Mouse (Mus musculus) liver, embryonic 12.5 days (tissue): ENCODE measurements around the gene Tdrd6. TPM values are rescaled to one million over a fixed set of nuclear protein-coding genes. Genes with fewer than 3 reads are reported as not detected.

Experiments used
- ATAC-seq: fragments of 200-750 bp; cut with Nextera tagmentation; 2 replicates; pipeline ENCODE4 v1.8.0; 2017; ENCODE audit warnings: moderate number of reproducible peaks, mild to moderate bottlenecking, moderate library complexity
- H3K27ac ChIP-seq: fragments of 300-500 bp; sonication (generic); 2 replicates; pipeline ENCODE4 v1.5.1; 2016; ENCODE audit warnings: mild to moderate bottlenecking
- H3K27me3 ChIP-seq: fragments of 300-500 bp; sonication (generic); replicated peaks from 2 replicates; pipeline ENCODE4 v1.6.1; 2016; ENCODE audit warnings: mild to moderate bottlenecking, moderate library complexity
- H3K36me3 ChIP-seq: fragments of 300-500 bp; sonication (generic); 2 replicates; pipeline ENCODE4 v1.6.1; 2016; ENCODE audit warnings: mild to moderate bottlenecking, moderate library complexity
- H3K4me1 ChIP-seq: fragments of 300-500 bp; sonication (generic); 2 replicates; pipeline ENCODE4 v1.6.1; 2016
- H3K4me2 ChIP-seq: fragments of 300-500 bp; sonication (generic); 2 replicates; pipeline ENCODE4 v1.6.1; 2016; ENCODE audit warnings: mild to moderate bottlenecking, moderate library complexity
- H3K4me3 ChIP-seq: fragments of 300-500 bp; sonication (generic); 2 replicates; pipeline ENCODE4 v1.5.1; 2016; ENCODE audit warnings: mild to moderate bottlenecking, moderate library complexity
- H3K9ac ChIP-seq: fragments of 300-500 bp; sonication (generic); 2 replicates; pipeline ENCODE4 v1.6.1; 2016; ENCODE audit warnings: mild to moderate bottlenecking, moderate library complexity
- H3K9me3 ChIP-seq: fragments of 300-500 bp; sonication (generic); replicated peaks from 2 replicates; pipeline ENCODE4 v1.6.1; 2016; ENCODE audit warnings: mild to moderate bottlenecking, moderate library complexity
- WGBS: fragments of 180-500 bp; shearing (Covaris S2); methylation state at CpG from one replicate; pipeline ENCODE4 v1.1.7; 2016; ENCODE audit not compliant: insufficient replicate concordance; 5-methylcytosine and 5-hydroxymethylcytosine counted together
- polyA plus RNA-seq: library from polyadenylated mRNA; unstranded; fragments of >200 nt; fragmentation: Nextera tagmentation; extraction: Ambion mirVana; gene quantifications from 2 replicates; pipeline ENCODE4 v1.2.1, GENCODE M21; 2016

Tdrd6 gene
- polyA plus RNA-seq, 1 experiment from 2014 or later, result not detected

DNA sequence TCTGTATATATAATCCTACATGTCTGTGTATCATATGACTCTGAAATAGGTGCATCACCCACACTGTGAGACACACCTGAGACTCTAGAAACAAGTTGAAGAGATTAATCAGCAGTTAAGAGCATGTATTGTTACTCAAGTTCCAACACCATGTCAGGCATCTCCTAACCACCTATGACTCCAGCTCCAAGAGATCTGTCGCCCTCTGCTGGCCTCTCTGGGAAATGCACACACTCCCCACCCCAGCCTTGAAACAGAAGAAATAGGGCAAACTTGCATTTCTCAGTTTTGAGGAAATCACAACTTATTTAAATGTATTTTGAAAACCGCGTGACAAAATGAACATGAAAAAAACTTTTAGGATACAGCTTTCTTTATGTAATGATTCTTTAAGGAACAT is 23.4 kb downstream of the Tdrd6 start:
- H3K27me3 ChIP-seq, result no peaks in the 10 kb centered on the region
- no peaks in the 10 kb centered on the region for H3K36me3 ChIP-seq
- ATAC-seq, result no peak
- no peak overlapping the region for H3K4me3 ChIP-seq
- no peaks in the 10 kb centered on the region for H3K9me3 ChIP-seq
- no peak overlapping the region for H3K9ac ChIP-seq
- H3K4me2 ChIP-seq, result no peak overlapping the region
- no peak overlapping the region for H3K27ac ChIP-seq
- no peaks in the 10 kb centered on the region for H3K4me1 ChIP-seq
- WGBS, result 2% methylated on average over 3 of the region's 3 CpGs

DNA sequence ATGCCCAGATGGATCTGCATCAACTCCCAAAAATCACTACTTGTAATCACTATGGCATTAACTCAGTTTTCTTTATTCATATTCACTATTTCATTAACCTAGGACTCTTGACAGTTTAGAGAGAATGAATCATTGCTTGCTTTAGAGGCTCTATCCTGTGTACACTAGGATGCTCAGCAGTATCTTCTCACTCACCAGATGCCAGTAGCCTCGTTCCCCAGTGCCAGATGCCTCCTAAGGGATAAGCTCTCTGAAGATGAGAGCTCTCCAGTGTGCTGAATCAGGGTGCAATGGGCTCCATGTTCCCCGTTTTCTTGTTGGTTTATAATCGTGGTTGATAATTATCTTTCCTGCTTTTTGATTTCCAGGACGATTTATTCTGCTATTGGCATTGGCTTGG is 31.4 kb downstream of the Tdrd6 start:
- H3K4me3 ChIP-seq, result no peak overlapping the region
- no peaks in the 10 kb centered on the region for H3K9me3 ChIP-seq
- H3K27me3 ChIP-seq, result no peaks in the 10 kb centered on the region
- H3K36me3 ChIP-seq, result no peaks in the 10 kb centered on the region
- no peaks in the 10 kb centered on the region for H3K4me1 ChIP-seq
- ATAC-seq, result no peak
- WGBS, result 36% methylated on average over 4 of the region's 4 CpGs
- no peak overlapping the region for H3K4me2 ChIP-seq
- no peak overlapping the region for H3K27ac ChIP-seq
- no peak overlapping the region for H3K9ac ChIP-seq

DNA sequence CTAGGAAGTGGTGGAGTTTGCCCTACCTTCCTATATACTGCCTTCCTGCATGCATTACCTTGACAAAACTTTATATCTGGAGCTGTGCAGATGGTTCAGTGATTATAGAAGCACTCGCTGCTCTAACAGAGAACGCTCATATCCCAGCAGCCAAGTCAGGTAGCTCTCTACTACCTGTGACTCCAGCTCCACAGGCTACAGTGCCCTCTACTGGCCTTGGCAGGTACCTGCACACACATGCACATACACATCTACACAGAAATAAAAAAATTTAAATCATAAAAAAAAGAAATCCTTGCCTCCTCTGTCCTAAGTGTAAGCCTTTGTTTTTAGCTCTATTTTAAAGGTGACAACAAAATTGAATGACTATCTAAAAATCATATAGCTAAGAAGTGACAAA is 32.4 kb downstream of the Tdrd6 start:
- ATAC-seq, result no peak
- WGBS, result 81% methylated on average over 2 of the region's 2 CpGs
- H3K27me3 ChIP-seq, result no peaks in the 10 kb centered on the region
- H3K4me3 ChIP-seq, result no peak overlapping the region
- no peaks in the 10 kb centered on the region for H3K4me1 ChIP-seq
- H3K27ac ChIP-seq, result no peak overlapping the region
- no peak overlapping the region for H3K9ac ChIP-seq
- H3K9me3 ChIP-seq, result no peaks in the 10 kb centered on the region
- H3K4me2 ChIP-seq, result no peak overlapping the region
- no peaks in the 10 kb centered on the region for H3K36me3 ChIP-seq

DNA sequence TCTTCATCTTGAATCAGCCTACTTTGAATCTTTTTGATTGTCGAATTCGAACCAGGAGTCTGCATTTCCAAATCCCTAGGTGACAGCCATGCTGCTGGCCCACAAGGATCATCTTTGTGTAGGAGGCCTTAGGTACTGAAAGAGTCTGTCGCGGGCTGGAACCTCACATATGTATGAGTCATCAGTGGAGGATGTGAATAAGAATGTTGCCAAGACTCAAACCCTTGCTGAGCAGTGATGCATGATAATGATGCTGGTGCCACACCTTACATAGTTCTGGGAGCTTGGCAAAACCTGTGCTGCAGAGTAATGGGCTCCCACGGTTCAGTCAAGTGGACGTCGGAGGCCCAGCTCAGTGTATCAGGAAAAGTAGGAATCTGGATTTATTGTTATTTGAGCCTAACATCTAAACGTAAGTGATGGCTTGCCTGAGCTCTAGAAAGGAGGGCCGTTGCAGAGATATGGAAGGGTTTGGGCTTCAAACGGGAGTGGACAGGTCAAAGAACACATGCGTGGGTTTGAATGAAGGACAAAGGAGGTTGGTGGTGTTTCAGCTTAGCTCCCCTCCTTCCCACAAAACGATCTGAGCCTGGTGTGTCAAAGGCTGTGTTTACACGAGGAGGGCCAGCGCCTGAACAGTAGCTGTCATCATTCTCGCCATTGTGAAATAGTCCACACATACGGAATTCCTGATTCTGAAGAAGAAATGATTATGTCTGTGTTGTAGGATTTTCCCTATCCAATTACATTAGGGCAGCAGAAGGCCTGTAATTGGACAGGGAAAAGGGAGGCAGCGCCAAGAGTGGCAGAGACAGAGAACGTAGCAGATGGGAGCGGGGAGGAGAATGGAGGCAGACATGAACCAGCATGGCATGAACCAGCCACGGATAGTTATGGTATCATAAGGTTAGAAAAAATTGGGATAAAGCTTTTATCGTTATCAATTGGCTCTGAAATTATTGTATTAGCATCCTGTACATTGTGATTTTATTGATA is 37.5 kb downstream of the Tdrd6 start:
- H3K27me3 ChIP-seq, result no peaks in the 10 kb centered on the region
- H3K9me3 ChIP-seq, result no peaks in the 10 kb centered on the region
- H3K9ac ChIP-seq, result no peak overlapping the region
- 75% methylated on average over 21 of the region's 21 CpGs for WGBS
- no peak overlapping the region for H3K27ac ChIP-seq
- no peak overlapping the region for H3K4me3 ChIP-seq
- no peaks in the 10 kb centered on the region for H3K4me1 ChIP-seq
- H3K4me2 ChIP-seq, result no peak overlapping the region
- no peak for ATAC-seq
- H3K36me3 ChIP-seq, result no peaks in the 10 kb centered on the region

GRCm38 (mm10) chr17:43590531-43590930 is 39.6 kb downstream of the Tdrd6 start:
- Histone ChIP-seq H3K9ac (no peak overlapping the region), H3K27ac (no peak overlapping the region), H3K4me1 (no peaks in the 10 kb centered on the region), H3K4me2 (no peak overlapping the region), H3K9me3 (no peaks in the 10 kb centered on the region), H3K4me3 (no peak overlapping the region), H3K36me3 (no peaks in the 10 kb centered on the region), H3K27me3 (no peaks in the 10 kb centered on the region)
- 74% methylated on average over 5 of the region's 5 CpGs for WGBS
- no peak for ATAC-seq

- WGBS, result 66% methylated on average over 6 of the region's 6 CpGs
- no peak; the same call in 1 of the 2 replicates for ATAC-seq
- H3K4me3 ChIP-seq, result no peak overlapping the region
- H3K9me3 ChIP-seq, result no peaks in the 10 kb centered on the region
- H3K9ac ChIP-seq, result no peak overlapping the region
- H3K27ac ChIP-seq, result no peak overlapping the region
- H3K27me3 ChIP-seq, result no peaks in the 10 kb centered on the region
- no peaks in the 10 kb centered on the region for H3K36me3 ChIP-seq
- no peak overlapping the region for H3K4me2 ChIP-seq
- H3K4me1 ChIP-seq, result no peaks in the 10 kb centered on the region
These were observed 40.3 kb downstream of the Tdrd6 start for GRCm38 (mm10) chr17:43589750-43590149.

GRCm38 (mm10) chr17:43587278-43587677 is 42.8 kb downstream of the Tdrd6 start:
- no peak overlapping the region for H3K9ac ChIP-seq
- H3K9me3 ChIP-seq, result no peaks in the 10 kb centered on the region
- H3K4me3 ChIP-seq, result no peak overlapping the region
- H3K27me3 ChIP-seq, result no peaks in the 10 kb centered on the region
- no peak overlapping the region for H3K27ac ChIP-seq
- no peaks in the 10 kb centered on the region for H3K4me1 ChIP-seq
- WGBS, result 48% methylated on average over 2 of the region's 2 CpGs
- H3K4me2 ChIP-seq, result no peak overlapping the region
- no peaks in the 10 kb centered on the region for H3K36me3 ChIP-seq
- peak; percentile 66 for ATAC-seq

DNA sequence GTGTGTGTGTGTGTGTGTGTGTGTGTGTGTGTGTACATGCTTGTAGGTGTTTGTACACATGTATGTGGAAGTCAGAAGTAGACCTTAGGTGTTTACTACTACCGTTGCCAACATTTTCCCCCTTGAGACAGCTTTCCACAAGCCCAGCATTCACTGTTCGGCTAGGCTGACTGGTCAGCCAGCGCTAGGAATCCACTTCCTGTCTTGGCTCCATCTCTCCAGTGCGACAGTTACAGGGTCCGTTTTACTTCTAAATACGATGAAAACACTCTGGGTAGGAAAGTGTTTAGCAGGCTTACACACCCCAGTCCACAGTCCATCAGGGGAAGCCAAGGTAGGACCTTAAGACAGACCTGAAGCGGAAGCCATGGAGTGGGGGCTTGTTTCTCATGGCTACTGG is 45.3 kb downstream of the Tdrd6 start:
- no peaks in the 10 kb centered on the region for H3K27me3 ChIP-seq
- H3K9me3 ChIP-seq, result no peaks in the 10 kb centered on the region
- H3K4me2 ChIP-seq, result no peak overlapping the region
- no peaks in the 10 kb centered on the region for H3K36me3 ChIP-seq
- 59% methylated on average over 7 of the region's 7 CpGs for WGBS
- H3K4me3 ChIP-seq, result no peak overlapping the region
- peaks cover 6% of the 10 kb centered on the region; the same call in 1 of the 2 replicates for H3K4me1 ChIP-seq
- no peak for ATAC-seq
- H3K27ac ChIP-seq, result no peak overlapping the region
- no peak overlapping the region for H3K9ac ChIP-seq

DNA sequence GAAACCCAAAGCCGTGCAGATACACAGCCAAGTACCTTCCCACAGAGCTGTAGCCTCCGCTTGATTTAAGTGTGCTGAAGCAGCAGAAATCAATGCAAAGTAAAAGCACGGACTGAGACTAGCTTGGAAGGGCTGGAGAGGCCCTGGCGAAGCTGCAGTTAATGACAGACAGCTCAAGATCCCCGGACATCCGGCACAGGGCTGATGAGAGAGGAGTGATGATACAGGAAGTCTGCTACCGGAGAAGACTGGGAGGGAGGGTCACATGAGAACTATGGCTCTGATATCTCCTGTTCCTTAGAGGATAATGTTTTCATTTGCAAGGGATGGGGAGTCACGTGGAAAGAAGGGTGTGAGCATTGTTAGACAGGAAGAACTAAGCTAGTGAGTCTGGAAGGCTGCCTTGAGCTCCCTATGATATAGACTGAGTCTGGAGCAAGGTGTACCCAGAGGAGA is 49.1 kb downstream of the Tdrd6 start:
- Histone ChIP-seq H3K4me1 (peaks cover 6% of the 10 kb centered on the region; the same call in 1 of the 2 replicates), H3K27ac (no peak overlapping the region; the same call in 1 of the 2 replicates), H3K9me3 (no peaks in the 10 kb centered on the region), H3K36me3 (no peaks in the 10 kb centered on the region), H3K4me3 (no peak overlapping the region), H3K27me3 (no peaks in the 10 kb centered on the region), H3K4me2 (no peak overlapping the region), H3K9ac (no peak overlapping the region)
- 33% methylated on average over 8 of the region's 8 CpGs for WGBS
- ATAC-seq, result peak; percentile 44; the same call in 1 of the 2 replicates

DNA sequence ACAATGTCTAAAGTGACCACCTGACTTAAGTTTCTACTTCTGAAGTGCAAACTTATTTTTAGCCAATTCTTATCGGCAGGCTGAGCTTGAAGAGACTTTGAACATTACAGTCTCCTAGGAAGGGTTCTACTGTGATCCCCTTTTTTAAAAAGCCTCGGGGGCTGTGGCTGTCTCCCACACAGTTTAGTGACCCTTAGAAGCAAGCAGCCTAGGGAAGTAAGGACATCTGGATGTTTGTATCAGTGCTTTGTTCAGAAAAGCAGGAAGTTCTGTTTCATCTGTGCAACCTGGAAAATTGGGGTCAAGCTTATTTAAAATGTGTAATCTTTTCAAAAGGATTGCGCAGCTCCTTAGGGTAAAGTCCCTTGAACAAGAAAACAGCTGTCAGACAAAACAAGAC is 49.6 kb downstream of the Tdrd6 start:
- Histone ChIP-seq H3K4me1 (peaks cover 6% of the 10 kb centered on the region; the same call in 1 of the 2 replicates), H3K36me3 (no peaks in the 10 kb centered on the region), H3K27ac (no peak overlapping the region), H3K4me2 (no peak overlapping the region), H3K9me3 (no peaks in the 10 kb centered on the region), H3K27me3 (no peaks in the 10 kb centered on the region), H3K9ac (no peak overlapping the region), H3K4me3 (no peak overlapping the region)
- WGBS, result 52% methylated on average over 3 of the region's 3 CpGs
- no peak for ATAC-seq

- Histone ChIP-seq H3K27ac (no peak overlapping the region), H3K4me3 (no peak overlapping the region), H3K9ac (no peak overlapping the region), H3K4me2 (no peak overlapping the region), H3K9me3 (no peaks in the 10 kb centered on the region), H3K27me3 (0 out of 2 replicates have a peak, but pooled peaks cover under 1% of the 10 kb centered on the region), H3K4me1 (peaks cover 2% of the 10 kb centered on the region), H3K36me3 (no peaks in the 10 kb centered on the region)
- WGBS, result 26% methylated on average over 3 of the region's 3 CpGs
- no peak for ATAC-seq
These were observed 56.5 kb downstream of the Tdrd6 start for GRCm38 (mm10) chr17:43573624-43574073.

DNA sequence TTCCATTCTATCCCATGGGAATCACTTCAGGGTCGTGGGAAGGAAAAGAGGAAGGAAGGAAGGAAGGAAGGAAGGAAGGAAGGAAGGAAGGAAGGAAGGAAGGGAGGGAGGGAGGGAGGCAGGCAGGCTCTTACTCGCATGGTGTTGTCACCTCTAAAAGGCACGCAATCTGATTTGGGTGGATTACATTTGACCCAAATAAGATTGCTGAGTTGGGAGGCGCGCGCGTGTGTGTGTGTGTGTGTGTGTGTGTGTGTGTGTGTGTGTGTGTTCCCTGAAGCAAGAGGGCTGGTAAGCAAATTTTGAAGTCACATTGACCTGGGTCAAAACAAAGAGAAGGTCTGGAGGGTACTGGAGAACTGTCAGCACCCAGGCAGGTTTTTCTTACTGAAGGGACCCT is 60.8 kb downstream of the Tdrd6 start:
- Histone ChIP-seq H3K36me3 (no peaks in the 10 kb centered on the region), H3K4me2 (no peak overlapping the region), H3K4me1 (peaks cover 8% of the 10 kb centered on the region), H3K27ac (no peak overlapping the region), H3K27me3 (0 out of 2 replicates have a peak, but pooled peaks cover 13% of the 10 kb centered on the region), H3K4me3 (no peak overlapping the region), H3K9me3 (no peaks in the 10 kb centered on the region), H3K9ac (no peak overlapping the region)
- no peak for ATAC-seq
- WGBS, result 49% methylated on average over 7 of the region's 7 CpGs
